Mouse (Mus musculus) limb, embryonic 15.5 days (tissue): ENCODE results near the gene Stbd1. TPM values are rescaled to one million over a fixed set of nuclear protein-coding genes. Genes with fewer than 3 reads are reported as not detected.

Experiments
- ATAC-seq: fragments of 200-750 bp; cut with Nextera tagmentation; 2 replicates; pipeline ENCODE4 v1.8.0; 2017; ENCODE audit warnings: low read depth, moderate TSS enrichment; ENCODE audit not compliant: insufficient number of reproducible peaks, low FRiP score, low TSS enrichment
- H3K27ac ChIP-seq: fragments of 300-500 bp; sonication (generic); 2 replicates; pipeline ENCODE4 v1.5.1; 2015; ENCODE audit warnings: moderate library complexity, mild to moderate bottlenecking, inconsistent platforms
- H3K27me3 ChIP-seq: fragments of 300-500 bp; sonication (generic); 2 replicates; pipeline ENCODE4 v1.6.1; 2015; ENCODE audit warnings: inconsistent platforms
- H3K36me3 ChIP-seq: fragments of 300-500 bp; sonication (generic); 2 replicates; pipeline ENCODE4 v1.6.1; 2015; ENCODE audit warnings: inconsistent platforms
- H3K4me1 ChIP-seq: fragments of 300-500 bp; sonication (generic); 2 replicates; pipeline ENCODE4 v1.6.1; 2015; ENCODE audit warnings: inconsistent platforms
- H3K4me2 ChIP-seq: fragments of 300-500 bp; sonication (generic); 2 replicates; pipeline ENCODE4 v1.6.1; 2015; ENCODE audit warnings: mild to moderate bottlenecking, inconsistent platforms
- H3K4me3 ChIP-seq: fragments of 300-500 bp; sonication (generic); 2 replicates; pipeline ENCODE4 v1.5.1; 2015; ENCODE audit warnings: mild to moderate bottlenecking, inconsistent platforms
- H3K9ac ChIP-seq: fragments of 300-500 bp; sonication (generic); 2 replicates; pipeline ENCODE4 v1.6.1; 2015; ENCODE audit warnings: inconsistent platforms
- H3K9me3 ChIP-seq: fragments of 300-500 bp; sonication (generic); 2 replicates; pipeline ENCODE4 v1.6.1; 2016; ENCODE audit warnings: inconsistent platforms
- WGBS: fragments of 180-500 bp; shearing (Covaris S2); methylation state at CpG from one replicate; pipeline ENCODE4 v1.1.7; 2015; 5-methylcytosine and 5-hydroxymethylcytosine counted together
- polyA plus RNA-seq: library from polyadenylated mRNA; unstranded; fragments of >200 nt; fragmentation: Nextera tagmentation; extraction: Ambion mirVana; gene quantifications from 2 replicates; pipeline ENCODE4 v1.2.1, GENCODE M21; 2015

Gene Stbd1
- polyA plus RNA-seq = 28.6 and 64.6 TPM in 2 replicates

DNA sequence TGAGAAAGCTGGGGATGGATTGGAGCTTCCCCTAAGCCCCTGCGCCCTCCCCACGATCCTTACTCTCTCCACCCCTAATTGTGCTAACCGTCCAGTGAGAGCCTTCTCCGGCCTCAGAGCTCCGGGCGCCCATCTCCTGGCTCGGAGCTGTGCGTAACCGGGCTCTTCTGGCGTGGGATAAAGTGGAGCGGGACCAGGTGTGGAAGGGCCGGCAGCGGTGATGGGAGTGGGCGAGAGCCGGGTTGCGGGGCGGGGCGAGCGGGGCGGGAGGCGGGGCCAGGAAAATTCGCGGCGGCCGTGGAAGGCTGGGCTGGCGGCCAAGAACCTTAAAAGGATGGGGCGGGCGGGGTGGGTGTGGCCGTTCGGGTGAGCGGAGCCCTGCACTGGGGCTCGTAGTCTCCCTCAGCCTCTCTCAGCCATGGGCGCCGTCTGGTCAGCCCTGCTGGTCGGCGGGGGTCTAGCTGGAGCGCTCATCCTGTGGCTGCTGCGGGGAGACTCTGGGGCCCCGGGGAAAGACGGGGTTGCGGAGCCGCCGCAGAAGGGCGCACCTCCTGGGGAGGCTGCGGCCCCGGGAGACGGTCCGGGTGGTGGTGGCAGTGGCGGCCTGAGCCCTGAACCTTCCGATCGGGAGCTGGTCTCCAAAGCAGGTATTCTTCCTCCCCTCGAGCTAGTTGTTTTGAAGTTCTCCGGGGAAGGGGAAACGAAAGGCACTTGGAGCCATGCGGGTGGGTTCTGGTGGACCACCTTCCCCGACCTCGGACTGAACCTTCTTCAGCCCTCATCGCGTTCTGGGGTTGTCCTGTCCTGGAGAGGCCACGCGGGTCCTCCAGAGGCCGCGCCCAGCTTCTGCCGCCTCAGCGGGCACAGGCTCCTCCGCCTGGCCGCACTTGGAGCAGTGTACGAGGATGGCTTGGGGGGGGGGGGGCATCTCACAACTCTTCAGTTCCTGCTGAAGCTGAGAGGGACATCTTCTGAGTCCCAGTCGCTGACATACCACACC is at the start of gene Stbd1:
Gene Stbd1, plus strand, starts transcription at position 351 of the 1,000 bp plus-strand sequence.
- H3K27ac ChIP-seq = peak within 1 kb of the TSS; percentile 48

DNA sequence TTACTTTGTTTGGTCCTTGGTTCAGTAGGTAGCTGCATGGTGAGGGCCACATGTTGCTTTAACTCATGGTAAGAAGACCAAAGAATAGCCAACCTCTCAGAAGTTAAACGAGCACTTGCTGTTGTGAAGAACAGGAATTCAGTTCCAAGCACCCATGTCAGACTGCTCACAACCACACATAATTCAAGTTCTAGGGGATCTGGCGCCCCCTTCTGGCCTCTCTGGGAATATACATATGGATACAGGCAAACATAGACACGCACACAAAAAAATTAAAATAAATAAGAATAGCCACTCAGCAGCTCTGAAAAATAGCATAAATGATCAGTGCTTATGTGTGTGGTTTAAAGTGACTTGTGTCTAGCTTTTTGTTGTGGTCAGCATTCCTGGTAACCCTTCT is 48.9 kb upstream of the Stbd1 start:
- no peak overlapping the region for H3K4me2 ChIP-seq
- H3K27me3 ChIP-seq = no peaks in the 10 kb centered on the region
- no peaks in the 10 kb centered on the region for H3K9me3 ChIP-seq
- WGBS = 73% methylated on average over 3 of the region's 3 CpGs
- no peak overlapping the region for H3K4me3 ChIP-seq
- no peak overlapping the region for H3K27ac ChIP-seq
- no peak overlapping the region for H3K9ac ChIP-seq
- ATAC-seq = no peak
- H3K4me1 ChIP-seq = no peaks in the 10 kb centered on the region; the same call in 1 of the 2 replicates
- no peaks in the 10 kb centered on the region for H3K36me3 ChIP-seq

More for the DNA sequence above, at the start of gene Stbd1:
- Histone ChIP-seq H3K9ac (peak within 1 kb of the TSS; percentile 65), H3K36me3 (peaks cover 3% of the 10 kb centered on the region), H3K9me3 (no peaks in the 10 kb centered on the region), H3K4me1 (peaks cover 21% of the 10 kb centered on the region), H3K4me3 (peak within 1 kb of the TSS; percentile 70), H3K27me3 (no peaks in the 10 kb centered on the region), H3K4me2 (peak within 1 kb of the TSS; percentile 96)
- ATAC-seq = peak; percentile 83
- under 1% methylated on average over 60 of the region's 69 CpGs for WGBS

DNA sequence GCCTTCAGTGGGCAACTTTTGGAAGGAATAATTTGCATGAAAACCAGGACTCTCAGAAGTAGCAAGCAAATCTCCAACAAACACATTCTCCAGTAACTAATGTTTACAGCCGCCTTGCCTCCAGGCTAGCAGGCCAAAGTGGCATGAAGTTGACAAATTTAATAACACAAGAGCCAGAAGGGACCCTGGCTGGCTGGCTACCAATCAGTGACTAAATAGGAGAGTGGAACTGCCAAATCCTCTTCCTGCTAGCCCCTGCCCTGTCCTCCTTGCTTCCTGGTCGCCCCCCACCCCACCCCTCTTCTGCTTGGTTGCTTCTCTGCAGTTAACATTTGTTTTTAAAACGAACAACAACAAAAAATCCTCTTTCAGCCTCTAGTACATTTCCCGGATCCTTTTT is 48.4 kb upstream of the Stbd1 start:
- H3K9ac ChIP-seq = no peak overlapping the region
- no peak for ATAC-seq
- H3K27me3 ChIP-seq = no peaks in the 10 kb centered on the region
- H3K36me3 ChIP-seq = no peaks in the 10 kb centered on the region
- WGBS = 68% methylated on average over 4 of the region's 4 CpGs
- H3K4me2 ChIP-seq = no peak overlapping the region
- H3K9me3 ChIP-seq = no peaks in the 10 kb centered on the region
- no peak overlapping the region for H3K4me3 ChIP-seq
- no peaks in the 10 kb centered on the region; the same call in 1 of the 2 replicates for H3K4me1 ChIP-seq
- H3K27ac ChIP-seq = no peak overlapping the region

DNA sequence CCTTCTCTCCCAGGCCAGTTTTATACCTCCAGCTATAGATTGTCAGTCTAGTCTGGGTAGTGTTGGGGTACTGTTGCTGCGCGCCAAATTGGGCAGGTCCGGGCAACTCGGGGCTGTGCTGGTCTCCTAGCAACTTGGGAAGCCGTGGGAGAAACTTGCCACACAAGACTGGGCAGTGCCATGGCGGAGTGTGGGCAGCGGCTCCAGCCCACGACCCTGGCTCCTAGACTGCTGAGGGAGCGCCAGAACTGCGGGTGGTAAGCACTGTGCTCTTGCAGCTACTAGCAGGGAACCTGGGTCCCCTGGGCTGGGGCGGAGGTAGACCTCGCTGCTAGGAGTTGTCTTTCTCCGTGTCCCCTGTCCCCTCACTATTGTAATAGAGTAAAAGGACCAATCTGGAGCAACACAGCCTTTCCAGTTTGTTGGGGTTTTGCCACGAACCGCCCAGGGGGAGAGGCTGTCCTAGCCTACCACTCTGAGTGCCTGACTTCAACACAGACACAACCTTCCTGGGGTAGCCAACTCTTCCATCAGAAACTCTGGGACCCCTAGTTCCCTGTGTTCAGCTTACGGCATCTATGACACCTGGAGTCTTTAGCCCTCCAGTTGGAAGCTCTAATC is 47.8 kb upstream of the Stbd1 start, which contains the start of gene Fam47e:
Gene Fam47e, plus strand, starts transcription at position 179 of the 621 bp plus-strand sequence.
- Histone ChIP-seq H3K4me2 (no peak within 1 kb of the TSS), H3K27ac (no peak within 1 kb of the TSS), H3K9me3 (no peaks in the 10 kb centered on the region), H3K27me3 (no peaks in the 10 kb centered on the region), H3K36me3 (no peaks in the 10 kb centered on the region), H3K9ac (no peak within 1 kb of the TSS), H3K4me3 (no peak within 1 kb of the TSS), H3K4me1 (no peaks in the 10 kb centered on the region; the same call in 1 of the 2 replicates)
- 75% methylated on average over 16 of the region's 16 CpGs for WGBS
- ATAC-seq = no peak; the same call in 1 of the 2 replicates

DNA sequence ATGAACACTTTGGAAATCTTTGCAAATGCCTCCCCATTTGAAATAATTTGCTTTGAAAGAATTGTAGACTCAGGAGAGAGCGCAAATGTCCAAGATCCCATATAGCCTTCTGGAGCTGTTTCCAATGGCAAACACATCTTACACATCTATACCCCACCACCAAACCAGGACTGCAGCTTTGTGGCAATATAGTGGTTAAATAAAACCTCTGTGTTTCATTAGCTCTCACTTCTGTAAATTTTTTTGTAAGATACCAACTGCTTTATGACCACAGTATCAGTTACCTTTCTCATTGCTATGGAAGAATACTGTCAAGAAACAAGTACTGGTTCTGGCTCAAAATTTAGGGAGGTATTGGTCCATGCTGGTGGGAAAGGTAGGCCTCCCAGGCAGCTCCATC is 46.9 kb upstream of the Stbd1 start:
- Histone ChIP-seq H3K27ac (no peak overlapping the region), H3K4me1 (peaks cover 3% of the 10 kb centered on the region; the same call in 1 of the 2 replicates), H3K36me3 (no peaks in the 10 kb centered on the region), H3K9ac (no peak overlapping the region), H3K4me2 (no peak overlapping the region), H3K9me3 (no peaks in the 10 kb centered on the region), H3K27me3 (no peaks in the 10 kb centered on the region), H3K4me3 (no peak overlapping the region)
- WGBS = 73% methylated on average over 1 of the region's 1 CpGs
- no peak for ATAC-seq

DNA sequence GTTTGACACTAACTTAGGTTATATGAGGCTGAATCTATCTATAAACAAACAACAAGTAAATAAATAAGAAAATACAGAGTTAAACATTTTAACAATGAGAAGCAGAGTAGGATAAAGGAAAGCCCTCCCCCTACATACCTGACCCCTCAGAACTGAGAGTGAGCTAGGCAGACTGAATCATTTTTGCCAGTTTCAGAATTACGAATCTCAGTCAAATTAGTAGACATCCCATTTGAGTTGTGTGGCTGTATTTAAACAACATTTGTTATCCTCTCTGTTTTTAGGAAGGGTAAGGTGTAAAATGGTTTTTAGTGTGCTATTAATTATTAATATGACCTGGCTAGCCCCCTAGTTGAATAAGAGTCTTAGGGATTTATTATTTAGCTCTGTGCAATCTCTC is 45.3 kb upstream of the Stbd1 start:
- H3K4me3 ChIP-seq = no peak overlapping the region
- H3K36me3 ChIP-seq = no peaks in the 10 kb centered on the region
- H3K27ac ChIP-seq = no peak overlapping the region
- H3K4me1 ChIP-seq = peaks cover 3% of the 10 kb centered on the region; the same call in 1 of the 2 replicates
- no peak for ATAC-seq
- no peak overlapping the region for H3K4me2 ChIP-seq
- 93% methylated on average over 1 of the region's 1 CpGs for WGBS
- no peaks in the 10 kb centered on the region for H3K9me3 ChIP-seq
- no peaks in the 10 kb centered on the region for H3K27me3 ChIP-seq
- no peak overlapping the region for H3K9ac ChIP-seq

DNA sequence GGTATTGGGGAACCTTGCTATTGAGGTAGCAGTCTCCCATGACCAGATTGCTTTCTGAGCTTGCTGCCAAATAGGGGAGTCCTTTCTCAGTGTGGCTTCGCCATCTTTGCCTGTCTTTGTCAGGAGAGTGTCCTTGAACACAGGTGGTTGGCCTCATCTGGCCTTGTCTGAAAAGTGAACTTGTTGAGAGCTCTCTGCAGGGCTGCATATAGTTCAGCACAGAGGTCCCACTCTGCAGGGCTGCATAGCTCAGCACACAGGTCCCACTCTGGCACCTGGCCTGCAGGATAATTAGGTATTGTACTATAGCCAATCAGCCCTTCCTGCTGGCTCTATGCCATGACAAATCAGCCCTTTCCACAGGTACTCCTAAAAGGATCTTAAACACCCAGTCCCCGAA is 42.6 kb upstream of the Stbd1 start:
- Histone ChIP-seq H3K27me3 (no peaks in the 10 kb centered on the region), H3K9ac (no peak overlapping the region), H3K9me3 (no peaks in the 10 kb centered on the region), H3K4me3 (no peak overlapping the region), H3K4me2 (no peak overlapping the region), H3K4me1 (peaks cover 10% of the 10 kb centered on the region), H3K27ac (no peak overlapping the region), H3K36me3 (no peaks in the 10 kb centered on the region)
- WGBS = 67% methylated on average over 2 of the region's 2 CpGs
- ATAC-seq = no peak

DNA sequence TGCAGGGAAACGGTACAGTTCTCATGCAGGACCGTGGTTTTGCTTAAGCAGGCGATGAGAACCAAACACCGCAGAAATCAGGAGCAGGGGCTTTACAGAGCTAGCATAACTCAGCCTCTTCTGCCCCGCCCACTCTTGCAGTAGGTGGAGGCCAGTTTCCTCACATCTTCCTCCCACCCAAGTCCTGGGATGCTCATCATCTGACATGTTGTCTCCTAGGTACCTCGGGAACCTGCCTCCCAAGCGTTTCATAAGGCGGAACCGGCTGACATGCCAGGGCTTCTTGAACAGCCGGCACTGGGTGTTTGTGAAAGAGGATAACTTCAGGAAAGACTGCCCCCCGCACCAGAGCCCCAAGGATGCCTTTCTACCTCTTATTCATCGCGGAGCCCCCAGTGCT is 40.8 kb upstream of the Stbd1 start:
- Histone ChIP-seq H3K9ac (no peak overlapping the region), H3K4me1 (peaks cover 10% of the 10 kb centered on the region), H3K9me3 (no peaks in the 10 kb centered on the region), H3K27ac (no peak overlapping the region; the same call in 1 of the 2 replicates), H3K4me2 (no peak overlapping the region), H3K4me3 (no peak overlapping the region), H3K36me3 (no peaks in the 10 kb centered on the region), H3K27me3 (no peaks in the 10 kb centered on the region)
- 67% methylated on average over 13 of the region's 13 CpGs for WGBS
- no peak for ATAC-seq

DNA sequence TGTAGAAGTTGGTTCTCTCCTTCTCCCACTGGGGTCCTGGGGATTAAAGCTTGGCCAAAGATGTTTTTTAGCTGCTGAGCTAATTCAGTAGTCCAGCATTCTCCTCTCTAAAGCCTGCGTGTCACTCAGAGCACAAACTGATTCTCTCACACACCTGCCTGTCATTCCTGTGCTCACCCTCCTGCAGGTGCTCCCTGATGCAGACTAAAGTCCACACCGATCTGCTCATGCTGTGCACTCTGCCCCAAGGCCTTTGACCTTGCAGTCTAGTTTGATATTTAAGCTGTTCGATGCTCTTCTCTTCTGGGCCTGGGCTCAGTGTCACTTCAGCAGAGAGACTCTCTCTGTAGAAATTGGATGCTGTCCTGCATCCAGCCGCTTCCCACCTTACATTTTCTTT is 31.6 kb upstream of the Stbd1 start:
- WGBS = 93% methylated on average over 4 of the region's 4 CpGs

DNA sequence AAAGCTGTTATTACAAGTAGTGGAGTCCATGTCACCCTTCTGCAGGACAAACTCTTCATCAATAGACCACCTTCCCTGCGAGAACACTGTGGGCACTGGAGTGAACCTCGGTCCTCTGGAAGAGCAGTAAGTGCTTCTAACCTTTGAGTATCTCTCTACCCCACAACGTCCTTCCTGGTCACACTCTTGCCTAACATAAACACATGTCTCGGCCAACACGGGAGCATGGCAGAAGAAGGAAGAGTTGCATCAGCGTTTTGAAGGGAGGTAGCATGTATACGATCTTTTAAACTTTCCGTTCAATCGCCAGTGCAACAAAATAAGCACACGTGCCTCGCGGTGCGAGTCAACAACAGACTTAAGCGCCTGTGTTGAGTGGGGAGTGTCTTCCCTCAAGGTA is 23.3 kb upstream of the Stbd1 start:
- H3K4me1 ChIP-seq = no peaks in the 10 kb centered on the region
- no peaks in the 10 kb centered on the region for H3K36me3 ChIP-seq
- no peak for ATAC-seq
- H3K4me3 ChIP-seq = no peak overlapping the region
- H3K9ac ChIP-seq = no peak overlapping the region
- H3K4me2 ChIP-seq = no peak overlapping the region
- H3K27me3 ChIP-seq = no peaks in the 10 kb centered on the region
- H3K9me3 ChIP-seq = no peaks in the 10 kb centered on the region
- H3K27ac ChIP-seq = no peak overlapping the region
- 82% methylated on average over 14 of the region's 14 CpGs for WGBS

More for the DNA sequence above, 31.6 kb upstream of the Stbd1 start:
- no peak for ATAC-seq
- Histone ChIP-seq H3K4me3 (no peak overlapping the region), H3K9ac (no peak overlapping the region), H3K9me3 (no peaks in the 10 kb centered on the region), H3K4me2 (no peak overlapping the region), H3K36me3 (no peaks in the 10 kb centered on the region), H3K27me3 (no peaks in the 10 kb centered on the region), H3K27ac (no peak overlapping the region), H3K4me1 (no peaks in the 10 kb centered on the region)

DNA sequence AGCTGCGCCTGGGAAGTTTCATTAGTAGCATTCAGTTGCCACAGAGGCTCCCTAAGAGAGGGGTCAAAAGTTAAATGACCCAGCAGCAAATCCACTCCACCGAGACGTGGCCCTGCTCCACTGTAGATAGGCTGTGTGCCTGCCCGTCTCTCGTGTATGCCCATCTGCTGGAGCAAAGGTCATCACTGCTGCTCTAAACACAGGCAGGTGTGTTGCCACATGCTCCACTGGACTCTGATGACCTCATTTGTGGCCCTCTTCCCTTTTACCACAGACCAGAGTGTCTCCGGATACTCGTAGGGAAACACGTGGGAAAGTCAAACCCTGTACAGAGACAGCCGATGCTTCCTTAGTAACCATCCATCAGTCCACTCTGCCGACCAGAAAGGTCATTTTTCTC is 16.9 kb upstream of the Stbd1 start:
- Histone ChIP-seq H3K4me1 (no peaks in the 10 kb centered on the region), H3K9me3 (no peaks in the 10 kb centered on the region), H3K4me3 (no peak overlapping the region), H3K4me2 (no peak overlapping the region), H3K36me3 (no peaks in the 10 kb centered on the region), H3K9ac (no peak overlapping the region), H3K27ac (no peak overlapping the region), H3K27me3 (no peaks in the 10 kb centered on the region)
- 60% methylated on average over 10 of the region's 10 CpGs for WGBS
- no peak for ATAC-seq

DNA sequence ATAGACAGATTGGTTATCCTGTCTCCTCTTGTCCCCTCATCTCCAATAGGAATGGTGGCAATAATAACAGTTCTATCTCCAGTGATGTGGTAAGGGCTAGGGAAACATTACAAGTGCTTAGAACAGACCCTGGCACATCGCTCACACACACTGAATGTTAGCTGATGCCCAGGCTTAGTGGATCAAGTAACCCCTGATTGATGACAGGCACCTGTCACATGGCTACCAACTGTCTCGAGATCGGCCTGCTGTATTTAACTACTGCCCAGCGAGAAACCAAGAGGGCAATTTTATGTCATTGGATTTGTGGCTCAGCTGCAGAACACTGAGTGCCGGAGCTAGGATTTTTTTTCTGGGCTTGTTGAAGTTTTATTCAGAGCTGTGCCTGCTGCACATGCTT is 7.8 kb upstream of the Stbd1 start:
- no peak overlapping the region for H3K27ac ChIP-seq
- no peaks in the 10 kb centered on the region for H3K27me3 ChIP-seq
- no peaks in the 10 kb centered on the region for H3K36me3 ChIP-seq
- no peak overlapping the region for H3K4me2 ChIP-seq
- no peak overlapping the region for H3K9ac ChIP-seq
- WGBS = 52% methylated on average over 5 of the region's 5 CpGs
- H3K4me1 ChIP-seq = no peaks in the 10 kb centered on the region
- H3K9me3 ChIP-seq = no peaks in the 10 kb centered on the region
- H3K4me3 ChIP-seq = no peak overlapping the region
- ATAC-seq = no peak
